Mouse (Mus musculus): ENCODE measurements at regions not wholly inside any gene's neighbourhood (a gene's known extent, or its start where the extent isn't known, plus 50 kb on each side); places are given as distances from the start of the nearest gene placed in this dataset.

GRCm38 (mm10) chr14:80408317-80408716, 424.4 kb downstream of the Olfm4 start:
- intact Hi-C loops (cut with DNase I), result no loop called here
- no peak for DNase-seq (ENCODE audit: low spot score in 2 of 2)

GRCm38 (mm10) chr14:80418810-80419325, 435.0 kb downstream of the Olfm4 start:
- no peak for DNase-seq (ENCODE audit: low spot score in 2 of 2)
- intact Hi-C loops (cut with DNase I), result no loop called here

DNA sequence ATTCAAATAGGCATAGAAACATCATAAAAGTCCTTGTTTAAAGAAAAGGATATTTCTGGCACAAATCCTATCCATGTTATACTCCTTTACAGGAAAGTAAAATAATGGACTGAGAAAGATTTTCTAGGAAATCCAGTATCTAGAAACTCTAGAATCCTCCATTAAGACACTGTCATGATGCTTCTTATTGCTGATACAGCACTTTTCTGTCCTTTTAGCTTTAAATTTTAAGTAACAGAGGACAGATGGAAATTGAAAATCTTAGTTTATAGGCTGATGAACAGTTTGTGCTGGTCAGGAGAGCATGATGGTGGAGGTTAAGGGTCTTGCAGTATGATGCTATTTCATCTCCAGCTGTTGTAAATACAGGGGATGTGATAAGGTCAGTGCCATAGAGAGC, 459.9 kb downstream of the Olfm4 start:
- DNase-seq (ENCODE audit: low spot score in 2 of 2), result no peak
- intact Hi-C loops (cut with DNase I), result no loop called here

DNA sequence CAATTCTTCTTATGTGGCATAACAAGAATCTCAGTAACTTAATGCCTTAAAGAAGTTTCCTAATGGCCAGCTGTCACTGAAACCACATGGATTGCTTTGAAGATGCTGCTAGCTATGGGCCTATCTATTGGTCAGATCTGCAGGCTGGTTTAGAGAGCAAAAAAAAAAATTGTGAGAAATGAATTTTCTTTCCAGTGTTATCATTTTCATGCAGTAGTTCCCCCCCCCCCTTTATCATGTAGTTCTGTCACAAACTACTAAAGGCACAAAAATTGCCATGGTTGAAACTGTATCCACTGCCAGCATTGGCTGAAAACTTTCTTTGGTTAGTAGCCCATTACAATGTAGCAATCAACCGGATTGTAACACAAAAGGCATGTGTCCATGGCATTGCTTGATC, 487.6 kb downstream of the Olfm4 start:
- no peak for DNase-seq (ENCODE audit: low spot score in 2 of 2)
- intact Hi-C loops (cut with DNase I), result no loop called here

GRCm38 (mm10) chr14:80479918-80480317, 496.0 kb downstream of the Olfm4 start:
- DNase-seq (ENCODE audit: low spot score in 2 of 2), result no peak

DNA sequence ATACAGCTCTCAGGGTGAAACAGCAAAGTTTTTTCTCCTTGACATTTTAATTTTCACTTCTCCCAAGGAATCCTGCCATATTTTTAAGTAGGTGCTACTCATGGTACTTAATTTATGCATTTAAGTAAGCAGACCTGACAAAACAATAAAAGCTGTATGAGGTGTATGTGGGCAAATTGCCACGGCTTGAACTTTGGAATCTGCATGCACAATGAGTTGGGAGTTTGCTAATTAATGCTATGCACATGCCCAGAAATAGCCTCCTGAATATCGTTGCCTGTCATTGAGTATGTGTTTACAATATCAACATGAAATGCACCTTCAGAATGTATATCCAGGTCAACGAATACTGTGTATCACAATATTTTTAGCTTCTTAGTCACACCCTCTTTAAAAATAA, 498.9 kb downstream of the Olfm4 start:
- intact Hi-C loops (cut with DNase I), result no loop called here
- DNase-seq (ENCODE audit: low spot score in 2 of 2), result no peak

More at GRCm38 (mm10) chr14:80479918-80480317, 496.0 kb downstream of the Olfm4 start:
- intact Hi-C loops (cut with DNase I), result no loop called here

DNA sequence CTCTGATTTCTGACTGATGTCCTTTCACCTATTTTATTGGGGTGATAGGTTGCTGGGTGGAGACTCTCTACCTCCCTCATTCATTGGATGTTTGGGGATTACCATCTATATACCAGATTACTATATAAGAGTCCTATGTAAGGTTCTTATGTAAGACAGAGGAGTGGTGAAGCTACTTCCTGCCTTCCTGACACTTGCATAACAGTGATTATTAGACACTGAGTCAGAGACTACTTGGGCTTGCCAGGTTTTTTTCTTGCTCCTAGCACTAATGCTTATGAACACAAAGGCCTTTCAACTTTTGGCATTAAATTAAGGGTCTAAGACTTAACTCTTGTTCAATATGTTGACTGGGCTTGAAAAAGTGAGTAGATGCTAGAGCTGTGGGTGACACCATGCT, 500.4 kb downstream of the Olfm4 start:
- DNase-seq (ENCODE audit: low spot score in 2 of 2), result no peak
- intact Hi-C loops (cut with DNase I), result no loop called here

- intact Hi-C loops (cut with DNase I), result no loop called here
- DNase-seq (ENCODE audit: low spot score in 2 of 2), result no peak
These were observed 501.3 kb downstream of the Olfm4 start for GRCm38 (mm10) chr14:80485149-80485548.

- no peak for DNase-seq (ENCODE audit: low spot score in 2 of 2)
- intact Hi-C loops (cut with DNase I), result no loop called here
These were observed 502.7 kb downstream of the Olfm4 start for GRCm38 (mm10) chr14:80486605-80487004.

- intact Hi-C loops (cut with DNase I), result no loop called here
These were observed 508.4 kb downstream of the Olfm4 start for GRCm38 (mm10) chr14:80492043-80492900.

DNA sequence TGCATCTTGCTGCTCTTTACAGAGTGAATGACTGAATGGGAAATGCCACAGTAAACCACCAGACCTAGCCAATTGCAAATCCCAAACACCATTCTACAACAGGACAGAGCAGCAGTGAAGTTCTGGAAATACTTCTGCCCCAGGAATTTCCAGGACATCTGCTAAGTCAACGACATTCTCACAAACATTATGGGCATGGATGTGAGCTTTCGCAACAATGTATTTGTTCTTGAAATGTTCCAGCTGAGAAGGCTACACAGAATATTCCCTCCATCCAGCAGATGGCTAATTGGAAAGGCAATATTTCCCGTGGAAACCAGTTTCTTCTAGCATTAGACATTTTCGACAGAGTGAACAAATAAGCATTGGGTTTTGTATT, 509.0 kb downstream of the Olfm4 start:
- DNase-seq (ENCODE audit: low spot score in 2 of 2), result no peak
- intact Hi-C loops (cut with DNase I), result no loop called here

More at GRCm38 (mm10) chr14:80492043-80492900, 508.4 kb downstream of the Olfm4 start:
- DNase-seq (ENCODE audit: low spot score in 2 of 2), result no peak

DNA sequence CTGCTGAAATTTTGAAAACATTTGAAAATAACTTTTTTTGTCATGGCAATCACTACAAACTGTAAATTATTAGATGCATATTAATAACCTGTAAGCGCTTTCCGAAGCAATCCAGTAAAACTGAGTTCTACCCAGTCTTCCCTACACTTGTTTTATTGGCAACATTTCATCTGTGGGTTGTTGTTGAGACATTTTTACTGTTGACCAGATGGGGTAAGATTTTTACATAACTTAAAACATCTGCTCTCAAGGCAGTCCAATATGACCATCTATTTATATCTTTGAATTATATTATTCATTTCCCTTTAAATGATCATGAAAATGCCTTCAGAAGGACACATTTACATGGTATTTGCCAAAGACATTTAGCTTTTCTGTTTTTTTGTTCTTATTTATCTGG, 520.5 kb downstream of the Olfm4 start:
- no peak for DNase-seq (ENCODE audit: low spot score in 2 of 2)
- intact Hi-C loops (cut with DNase I), result no loop called here

DNA sequence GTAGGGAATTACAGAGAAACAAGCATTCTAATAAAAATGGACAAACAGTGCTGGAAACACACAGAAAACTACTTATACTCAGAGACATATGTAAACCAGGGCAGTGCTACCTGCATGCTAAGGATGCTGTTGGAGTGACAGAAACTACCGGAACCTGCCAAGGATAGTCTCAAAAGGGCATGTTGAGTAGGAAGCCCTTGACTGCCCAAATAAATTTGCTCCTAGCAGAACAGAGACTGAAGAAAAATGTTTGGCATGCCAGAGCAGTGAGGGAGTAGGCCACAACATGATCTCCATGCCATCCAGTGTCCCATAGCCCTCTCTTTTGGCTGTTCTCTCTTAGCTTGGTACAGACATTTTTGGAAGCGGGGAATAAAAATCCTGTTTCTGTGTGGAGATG, 532.7 kb downstream of the Olfm4 start:
- DNase-seq (ENCODE audit: low spot score in 2 of 2), result no peak
- intact Hi-C loops (cut with DNase I), result no loop called here

DNA sequence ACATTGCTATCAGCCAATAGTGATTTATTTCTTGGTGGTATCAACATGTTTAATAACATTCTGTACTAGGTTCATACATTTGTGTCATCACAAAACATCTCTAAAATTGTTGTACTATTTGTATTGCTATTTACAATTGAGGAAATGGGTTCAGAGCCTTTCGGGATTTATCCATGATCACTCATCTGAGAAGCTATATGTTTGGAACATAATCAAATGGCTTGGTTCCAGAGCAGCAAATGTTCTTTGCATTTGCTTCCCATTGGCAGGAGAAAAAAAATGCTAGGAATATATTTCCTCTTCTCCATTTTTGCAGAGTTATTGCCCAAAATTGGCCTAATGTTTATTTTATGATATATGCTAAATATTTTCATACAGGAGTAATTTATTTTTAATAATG, 537.3 kb downstream of the Olfm4 start:
- no peak for DNase-seq (ENCODE audit: low spot score in 2 of 2)
- intact Hi-C loops (cut with DNase I), result no loop called here

DNA sequence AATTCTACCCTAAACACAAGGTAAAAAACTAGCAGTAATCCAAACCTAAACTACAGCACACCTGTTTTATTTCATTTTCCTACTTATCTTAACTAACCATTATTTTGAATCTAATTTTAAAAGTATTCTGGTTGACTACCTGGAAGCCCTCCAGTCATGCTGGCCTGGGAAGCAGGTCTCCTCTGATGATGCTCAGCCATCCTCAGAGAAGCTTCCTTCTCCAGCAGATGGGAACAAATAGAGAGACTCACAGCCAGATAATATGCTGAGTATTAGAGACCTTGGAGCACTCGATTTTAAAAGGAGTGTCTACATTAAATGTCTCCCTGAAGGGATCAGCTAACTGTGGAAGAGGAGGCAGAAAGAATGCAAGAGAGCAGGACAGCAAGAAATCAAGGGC, 537.8 kb downstream of the Olfm4 start:
- intact Hi-C loops (cut with DNase I), result no loop called here
- DNase-seq (ENCODE audit: low spot score in 2 of 2), result no peak

- intact Hi-C loops (cut with DNase I), result no loop called here
- no peak for DNase-seq (ENCODE audit: low spot score in 2 of 2)
These were observed 538.7 kb downstream of the Olfm4 start for GRCm38 (mm10) chr14:80522536-80522935.

- no peak for DNase-seq (ENCODE audit: low spot score in 2 of 2)
- intact Hi-C loops (cut with DNase I), result no loop called here
These were observed 544.6 kb downstream of the Olfm4 start for GRCm38 (mm10) chr14:80528419-80529028.

DNA sequence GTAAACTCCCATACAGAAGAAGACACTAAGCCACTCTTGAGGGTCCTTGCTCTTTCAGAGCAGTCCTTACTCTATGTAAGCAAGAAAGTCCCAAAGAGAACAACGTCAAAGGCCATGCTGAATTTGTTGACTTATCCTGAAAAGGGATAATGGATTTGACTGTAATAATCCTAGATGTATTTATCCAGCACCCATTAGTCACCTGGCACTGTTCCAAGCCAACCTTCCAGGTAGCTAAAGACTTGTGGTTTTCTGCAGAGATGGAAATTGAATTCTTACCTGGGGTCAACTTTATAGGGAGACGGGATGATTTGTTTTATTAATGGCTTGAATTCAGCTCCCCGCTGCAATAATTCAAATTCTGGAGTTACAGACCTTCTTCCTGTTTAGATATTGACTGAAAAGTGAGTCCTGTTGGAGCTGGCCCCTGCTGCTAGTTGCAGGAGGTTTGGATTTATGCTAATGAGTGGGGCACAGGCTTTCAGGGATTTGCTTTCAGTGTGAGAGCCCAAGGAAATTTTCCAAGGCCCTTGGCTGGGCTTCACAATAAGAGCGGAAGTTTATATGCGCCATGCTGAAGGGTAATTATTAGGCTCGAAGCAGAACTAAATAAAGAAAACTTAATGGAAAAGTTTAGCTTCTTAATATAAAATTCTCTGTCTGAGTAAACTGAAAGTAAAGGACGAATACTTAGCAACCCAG, 552.3 kb downstream of the Olfm4 start:
- no peak for DNase-seq (ENCODE audit: low spot score in 2 of 2)
- intact Hi-C loops (cut with DNase I), result no loop called here

- intact Hi-C loops (cut with DNase I), result no loop called here
- DNase-seq (ENCODE audit: low spot score in 2 of 2), result no peak
These were observed 576.1 kb downstream of the Olfm4 start for GRCm38 (mm10) chr14:80559950-80560349.
